Mouse (Mus musculus): Measurements from ENCODE around the gene Fads6.

Gene Fads6

GRCm38 (mm10) chr11:115297214-115297826 is at the start of gene Fads6:
Gene Fads6 (minus strand): TSS chr11:115297663.
- in situ Hi-C loops (cut with MboI, MseI) = no loop called here

- in situ Hi-C loops (cut with MboI, MseI) = no loop called here
Measured at GRCm38 (mm10) chr11:115345515-115345914, 48.1 kb upstream of the Fads6 start.

- in situ Hi-C loops (cut with MboI, MseI) = no loop called here
Measured at GRCm38 (mm10) chr11:115344967-115345366, 47.5 kb upstream of the Fads6 start.

GRCm38 (mm10) chr11:115341866-115342265 is 44.4 kb upstream of the Fads6 start:
- in situ Hi-C loops (cut with MboI, MseI) = no loop called here

- in situ Hi-C loops (cut with MboI, MseI) = no loop called here
Measured at GRCm38 (mm10) chr11:115341246-115341645, 43.8 kb upstream of the Fads6 start.

- in situ Hi-C loops (cut with MboI, MseI) = no loop called here
Measured at GRCm38 (mm10) chr11:115337826-115338225, 40.4 kb upstream of the Fads6 start.

GRCm38 (mm10) chr11:115337350-115337749 is 39.9 kb upstream of the Fads6 start:
- in situ Hi-C loops (cut with MboI, MseI) = no loop called here

GRCm38 (mm10) chr11:115336115-115336514 is 38.7 kb upstream of the Fads6 start:
- in situ Hi-C loops (cut with MboI, MseI) = no loop called here

- in situ Hi-C loops (cut with MboI, MseI) = no loop called here
Measured at GRCm38 (mm10) chr11:115335223-115335622, 37.8 kb upstream of the Fads6 start.

GRCm38 (mm10) chr11:115334531-115334930 is 37.1 kb upstream of the Fads6 start, which contains the start of gene Otop3:
Gene Otop3 (plus strand): TSS chr11:115334731.
- in situ Hi-C loops (cut with MboI, MseI) = no loop called here

- in situ Hi-C loops (cut with MboI, MseI) = no loop called here
Measured at GRCm38 (mm10) chr11:115329339-115329738, 31.9 kb upstream of the Fads6 start.

- in situ Hi-C loops (cut with MboI, MseI) = no loop called here
Measured at GRCm38 (mm10) chr11:115326730-115327129, 29.3 kb upstream of the Fads6 start.

- in situ Hi-C loops (cut with MboI, MseI) = no loop called here
Measured at GRCm38 (mm10) chr11:115323354-115323753, 25.9 kb upstream of the Fads6 start.

GRCm38 (mm10) chr11:115321906-115322693 is 24.6 kb upstream of the Fads6 start, which contains the start of gene Ush1g:
Gene Ush1g (minus strand): TSS chr11:115322041.
- in situ Hi-C loops (cut with MboI, MseI) = no loop called here

GRCm38 (mm10) chr11:115319704-115320383 is 22.4 kb upstream of the Fads6 start:
- in situ Hi-C loops (cut with MboI, MseI) = loop anchor here (5.0 kb wide), 1 partner anchor 37 kb away; no protein-coding TSS in a partner anchor

- in situ Hi-C loops (cut with MboI, MseI) = loop anchor here (5.0 kb wide), 1 partner anchor 39 kb away; no protein-coding TSS in a partner anchor
Measured at GRCm38 (mm10) chr11:115318245-115319027, 21.0 kb upstream of the Fads6 start.

GRCm38 (mm10) chr11:115317204-115317603 is 19.7 kb upstream of the Fads6 start:
- in situ Hi-C loops (cut with MboI, MseI) = loop anchor here (5.0 kb wide), 1 partner anchor 40 kb away; no protein-coding TSS in a partner anchor

GRCm38 (mm10) chr11:115314249-115314648 is 16.8 kb upstream of the Fads6 start:
- in situ Hi-C loops (cut with MboI, MseI) = no loop called here

- in situ Hi-C loops (cut with MboI, MseI) = no loop called here
Measured at GRCm38 (mm10) chr11:115308781-115309180, 11.3 kb upstream of the Fads6 start.

GRCm38 (mm10) chr11:115306863-115307262 is 9.4 kb upstream of the Fads6 start, which contains the start of gene Otop2:
Gene Otop2 (plus strand): TSS chr11:115307163.
- in situ Hi-C loops (cut with MboI, MseI) = no loop called here

GRCm38 (mm10) chr11:115303167-115303566 is 5.7 kb upstream of the Fads6 start:
- in situ Hi-C loops (cut with MboI, MseI) = no loop called here
